Mouse (Mus musculus): Measurements from ENCODE around the gene Fcgr4.

DNA sequence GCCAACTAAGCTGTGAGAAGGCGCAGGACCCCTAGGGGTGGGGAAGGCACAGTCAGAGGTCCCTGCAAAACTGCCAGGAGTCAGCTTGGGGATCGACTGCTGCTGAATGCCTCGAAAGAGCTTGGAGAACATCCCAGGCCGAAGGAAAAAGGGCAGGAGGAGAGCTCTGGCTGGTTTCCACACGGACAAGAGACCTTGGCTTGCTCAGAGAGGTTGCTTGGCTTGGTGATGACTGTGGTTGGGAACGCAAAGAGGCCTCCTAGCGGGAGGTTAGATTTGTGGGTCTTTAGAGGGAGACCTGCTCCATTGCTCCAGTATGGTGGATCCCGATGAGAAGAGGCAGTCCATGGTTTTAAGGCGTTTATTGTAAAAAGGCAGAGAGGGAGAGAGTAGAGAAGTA lies 29.1 kb upstream of the Fcgr4 start:
- no peak for TF ChIP-seq POLR2AphosphoS5 (IDR thresholded peaks at IDR 0.05; ENCODE audit: insufficient replicate concordance, low read depth, low read length)
- TF ChIP-seq CTCF (IDR thresholded peaks at IDR 0.05; ENCODE audit: low read depth, low read length) = no peak
- TF ChIP-seq GATA2 (IDR thresholded peaks at IDR 0.05; ENCODE audit: borderline replicate concordance, low read depth, low read length) = no peak
- TF ChIP-seq TAL1 (conservative IDR thresholded peaks at IDR 0.05; ENCODE audit: low read depth, low read length) = no peak

Measured in G1E (cell line).